Mouse (Mus musculus) lung, embryonic 15.5 days (tissue): ENCODE data around the gene Dpp4. TPM values are rescaled to one million over a fixed set of nuclear protein-coding genes. Genes with fewer than 3 reads are reported as not detected.

Source experiments
- ATAC-seq: fragments of 200-750 bp; cut with Nextera tagmentation; 2 replicates; pipeline ENCODE4 v1.8.0; 2017; ENCODE audit warnings: moderate number of reproducible peaks, borderline replicate concordance; ENCODE audit not compliant: low FRiP score, low TSS enrichment; ENCODE audit errors: extremely low read depth
- H3K27ac ChIP-seq: fragments of 300-500 bp; sonication (generic); 2 replicates; pipeline ENCODE4 v1.5.1; 2015; ENCODE audit warnings: moderate library complexity, mild to moderate bottlenecking, inconsistent platforms
- H3K27me3 ChIP-seq: fragments of 300-500 bp; sonication (generic); 2 replicates; pipeline ENCODE4 v1.6.1; 2015; ENCODE audit warnings: inconsistent platforms
- H3K36me3 ChIP-seq: fragments of 300-500 bp; sonication (generic); 2 replicates; pipeline ENCODE4 v1.6.1; 2015; ENCODE audit warnings: inconsistent platforms
- H3K4me1 ChIP-seq: fragments of 300-500 bp; sonication (generic); 2 replicates; pipeline ENCODE4 v1.6.1; 2015; ENCODE audit warnings: inconsistent platforms
- H3K4me2 ChIP-seq: fragments of 300-500 bp; sonication (generic); 2 replicates; pipeline ENCODE4 v1.6.1; 2015; ENCODE audit warnings: inconsistent platforms, mild to moderate bottlenecking, moderate library complexity
- H3K4me3 ChIP-seq: fragments of 300-500 bp; sonication (generic); 2 replicates; pipeline ENCODE4 v1.5.1; 2015; ENCODE audit warnings: mild to moderate bottlenecking, inconsistent platforms
- H3K9ac ChIP-seq: fragments of 300-500 bp; sonication (generic); 2 replicates; pipeline ENCODE4 v1.6.1; 2015; ENCODE audit warnings: inconsistent platforms
- H3K9me3 ChIP-seq: fragments of 300-500 bp; sonication (generic); 2 replicates; pipeline ENCODE4 v1.6.1; 2016; ENCODE audit warnings: inconsistent platforms
- WGBS: fragments of 180-500 bp; shearing (Covaris S2); methylation state at CpG from one replicate; pipeline ENCODE4 v1.1.7; 2015; 5-methylcytosine and 5-hydroxymethylcytosine counted together
- polyA plus RNA-seq: library from polyadenylated mRNA; unstranded; fragments of >200 nt; fragmentation: Nextera tagmentation; extraction: Ambion mirVana; gene quantifications from 2 replicates; pipeline ENCODE4 v1.2.1, GENCODE M21; 2015

The Dpp4 gene
- polyA plus RNA-seq, 1 experiment from 2014 or later, result 31.2 TPM

- Histone ChIP-seq H3K4me1 (peaks cover 6% of the 10 kb centered on the region; the same call in 1 of the 2 replicates), H3K27ac (no peak overlapping the region), H3K4me2 (no peak overlapping the region), H3K9me3 (no peaks in the 10 kb centered on the region), H3K4me3 (no peak overlapping the region), H3K27me3 (no peaks in the 10 kb centered on the region), H3K36me3 (no peaks in the 10 kb centered on the region), H3K9ac (no peak overlapping the region)
- WGBS, result 80% methylated on average over 6 of the region's 6 CpGs
- ATAC-seq, result no peak
Measured at GRCm38 (mm10) chr2:62401011-62401410, 11.0 kb downstream of the Dpp4 start.

GRCm38 (mm10) chr2:62399832-62400231, 12.2 kb downstream of the Dpp4 start:
- no peak for ATAC-seq
- WGBS, result 92% methylated on average over 2 of the region's 2 CpGs
- no peaks in the 10 kb centered on the region for H3K36me3 ChIP-seq

GRCm38 (mm10) chr2:62399361-62399760, 12.7 kb downstream of the Dpp4 start:
- no peak overlapping the region for H3K4me2 ChIP-seq
- H3K27me3 ChIP-seq, result no peaks in the 10 kb centered on the region
- no peaks in the 10 kb centered on the region for H3K9me3 ChIP-seq
- H3K9ac ChIP-seq, result no peak overlapping the region
- H3K4me3 ChIP-seq, result no peak overlapping the region
- H3K27ac ChIP-seq, result no peak overlapping the region
- peaks cover 6% of the 10 kb centered on the region; the same call in 1 of the 2 replicates for H3K4me1 ChIP-seq
- ATAC-seq, result no peak
- H3K36me3 ChIP-seq, result no peaks in the 10 kb centered on the region
- WGBS, result 67% methylated on average over 8 of the region's 8 CpGs

More at GRCm38 (mm10) chr2:62399832-62400231, 12.2 kb downstream of the Dpp4 start:
- Histone ChIP-seq H3K4me3 (no peak overlapping the region), H3K4me2 (no peak overlapping the region), H3K9me3 (no peaks in the 10 kb centered on the region), H3K27me3 (no peaks in the 10 kb centered on the region), H3K9ac (no peak overlapping the region), H3K4me1 (peaks cover 6% of the 10 kb centered on the region; the same call in 1 of the 2 replicates), H3K27ac (no peak overlapping the region)

DNA sequence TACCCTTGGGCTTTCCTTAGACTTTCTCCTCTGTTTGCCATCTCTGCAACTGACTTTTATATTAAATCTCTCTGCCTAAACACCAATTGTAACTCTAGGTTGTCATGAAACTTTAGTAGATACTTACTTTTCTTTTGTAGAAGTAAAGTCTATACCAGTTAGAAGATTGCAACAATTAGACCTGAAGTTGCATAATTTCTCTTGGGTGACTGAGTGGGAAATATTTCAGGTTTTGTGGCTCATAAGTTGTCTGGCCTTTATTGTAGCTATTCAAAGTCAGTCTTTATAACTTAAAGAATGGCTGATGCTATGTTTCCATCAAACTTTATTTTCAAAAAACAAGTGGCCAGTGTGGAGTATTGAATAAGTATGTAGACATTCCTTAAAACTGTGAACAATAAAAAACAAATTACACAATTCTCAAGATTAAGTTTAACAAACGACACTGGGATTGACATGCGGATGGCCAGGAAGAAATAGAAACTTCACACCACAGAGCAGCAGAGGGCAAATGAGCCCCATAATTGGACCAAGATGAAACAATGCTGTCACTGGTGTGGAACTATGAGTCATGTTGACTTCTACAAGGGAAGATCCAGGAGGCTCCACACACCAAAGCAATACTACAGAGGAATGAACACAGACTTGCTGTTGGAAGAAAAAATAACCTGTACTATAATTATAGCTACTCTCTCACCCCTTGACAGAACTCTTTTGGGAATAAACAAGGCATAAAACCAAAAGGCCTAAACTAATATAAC, 13.7 kb downstream of the Dpp4 start:
- ATAC-seq, result no peak
- Histone ChIP-seq H3K27me3 (no peaks in the 10 kb centered on the region), H3K9ac (no peak overlapping the region), H3K36me3 (no peaks in the 10 kb centered on the region), H3K4me3 (no peak overlapping the region), H3K4me1 (no peaks in the 10 kb centered on the region), H3K9me3 (no peaks in the 10 kb centered on the region), H3K4me2 (no peak overlapping the region), H3K27ac (no peak overlapping the region)
- 89% methylated on average over 2 of the region's 2 CpGs for WGBS

DNA sequence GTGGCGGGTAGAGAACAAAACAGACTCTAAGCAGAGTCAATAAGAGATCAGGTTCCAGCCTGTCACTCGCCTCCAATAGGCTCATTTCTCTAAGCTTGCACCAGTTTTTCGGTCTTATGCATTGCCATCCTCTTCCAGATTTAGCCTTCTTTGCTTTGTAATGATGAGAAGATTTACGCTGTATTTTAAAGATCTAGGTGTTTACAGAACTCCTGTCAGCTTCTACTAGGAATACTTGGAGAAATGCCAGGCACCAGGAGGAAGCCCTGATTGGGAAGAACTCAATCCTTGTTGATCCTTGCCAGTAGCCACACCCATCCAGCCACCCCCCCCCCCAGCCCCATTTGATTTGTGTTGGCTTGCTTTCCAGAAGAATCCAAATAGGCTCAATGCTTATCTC, 14.4 kb downstream of the Dpp4 start:
- Histone ChIP-seq H3K4me1 (no peaks in the 10 kb centered on the region), H3K9me3 (no peaks in the 10 kb centered on the region), H3K36me3 (no peaks in the 10 kb centered on the region), H3K4me3 (no peak overlapping the region), H3K9ac (no peak overlapping the region), H3K27ac (no peak overlapping the region), H3K27me3 (no peaks in the 10 kb centered on the region), H3K4me2 (no peak overlapping the region)
- 69% methylated on average over 4 of the region's 4 CpGs for WGBS
- no peak for ATAC-seq

GRCm38 (mm10) chr2:62396799-62397198, 15.2 kb downstream of the Dpp4 start:
- ATAC-seq, result no peak
- WGBS, result 41% methylated on average over 1 of the region's 1 CpGs
- Histone ChIP-seq H3K4me3 (no peak overlapping the region), H3K27ac (no peak overlapping the region), H3K4me1 (no peaks in the 10 kb centered on the region), H3K9ac (no peak overlapping the region), H3K36me3 (no peaks in the 10 kb centered on the region), H3K27me3 (no peaks in the 10 kb centered on the region), H3K9me3 (no peaks in the 10 kb centered on the region), H3K4me2 (no peak overlapping the region)

GRCm38 (mm10) chr2:62394800-62395199, 17.2 kb downstream of the Dpp4 start:
- Histone ChIP-seq H3K4me3 (no peak overlapping the region), H3K9me3 (no peaks in the 10 kb centered on the region), H3K4me2 (no peak overlapping the region), H3K27me3 (no peaks in the 10 kb centered on the region), H3K9ac (no peak overlapping the region), H3K36me3 (no peaks in the 10 kb centered on the region), H3K27ac (0 out of 2 replicates have a peak overlapping the region, but pooled peaks have one; percentile 10), H3K4me1 (no peaks in the 10 kb centered on the region)
- 77% methylated on average over 3 of the region's 3 CpGs for WGBS
- no peak for ATAC-seq

- H3K9me3 ChIP-seq, result no peaks in the 10 kb centered on the region
- H3K4me2 ChIP-seq, result no peak overlapping the region
- H3K27me3 ChIP-seq, result no peaks in the 10 kb centered on the region
- H3K4me1 ChIP-seq, result no peaks in the 10 kb centered on the region
- H3K36me3 ChIP-seq, result no peaks in the 10 kb centered on the region
- H3K9ac ChIP-seq, result no peak overlapping the region
- no peak overlapping the region for H3K4me3 ChIP-seq
- no peak for ATAC-seq
- WGBS, result 71% methylated on average over 3 of the region's 3 CpGs
- no peak overlapping the region for H3K27ac ChIP-seq
Measured at GRCm38 (mm10) chr2:62392098-62392497, 19.9 kb downstream of the Dpp4 start.

GRCm38 (mm10) chr2:62390961-62391461, 21.0 kb downstream of the Dpp4 start:
- no peak overlapping the region for H3K27ac ChIP-seq
- H3K9me3 ChIP-seq, result no peaks in the 10 kb centered on the region
- no peak overlapping the region for H3K9ac ChIP-seq
- no peak overlapping the region for H3K4me3 ChIP-seq
- no peaks in the 10 kb centered on the region for H3K27me3 ChIP-seq
- no peak for ATAC-seq
- H3K4me2 ChIP-seq, result no peak overlapping the region
- no peaks in the 10 kb centered on the region for H3K4me1 ChIP-seq
- WGBS, result 69% methylated on average over 12 of the region's 12 CpGs
- H3K36me3 ChIP-seq, result no peaks in the 10 kb centered on the region

DNA sequence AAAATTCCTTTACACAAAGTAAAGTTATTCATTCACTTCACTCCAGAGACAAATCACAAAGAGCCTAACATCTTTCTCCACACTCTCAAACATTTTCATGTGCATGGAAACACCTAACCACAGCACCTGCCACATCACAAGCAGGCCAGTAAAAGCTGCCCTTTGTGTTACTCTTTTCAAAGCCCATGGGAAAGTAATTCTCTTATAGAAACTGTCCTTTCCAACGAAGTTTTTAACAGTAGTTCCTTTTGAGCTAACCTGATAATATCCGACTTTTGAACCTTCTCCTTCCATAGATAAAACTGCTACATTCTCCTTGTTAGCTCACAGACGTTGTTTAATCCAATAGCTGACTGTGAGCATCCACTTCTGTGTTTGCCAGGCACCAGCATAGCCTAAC, 21.7 kb downstream of the Dpp4 start:
- Histone ChIP-seq H3K9me3 (no peaks in the 10 kb centered on the region), H3K4me2 (no peak overlapping the region), H3K4me1 (no peaks in the 10 kb centered on the region), H3K4me3 (no peak overlapping the region), H3K9ac (no peak overlapping the region), H3K36me3 (no peaks in the 10 kb centered on the region), H3K27ac (no peak overlapping the region), H3K27me3 (no peaks in the 10 kb centered on the region)
- no peak for ATAC-seq
- 40% methylated on average over 3 of the region's 3 CpGs for WGBS

DNA sequence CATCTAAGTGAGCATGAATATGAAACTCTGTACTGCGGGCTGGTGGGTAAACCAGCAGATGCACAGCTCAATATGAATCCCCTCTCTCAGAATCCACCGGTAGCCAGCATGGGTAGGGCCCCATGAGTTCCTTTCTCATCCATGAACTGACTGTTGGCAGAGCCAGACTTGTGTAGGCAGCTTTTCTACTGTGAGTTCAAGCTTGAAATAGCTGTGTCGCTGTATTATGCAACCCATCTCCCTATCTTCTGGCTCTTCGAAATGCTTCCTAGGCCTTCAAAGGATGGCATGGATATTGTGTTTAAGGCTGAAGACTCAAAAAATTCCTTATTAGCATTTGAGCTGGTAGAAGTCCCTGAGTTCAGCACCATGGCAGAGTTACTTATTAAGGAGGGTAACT, 23.2 kb downstream of the Dpp4 start:
- Histone ChIP-seq H3K36me3 (no peaks in the 10 kb centered on the region), H3K9me3 (no peaks in the 10 kb centered on the region), H3K9ac (no peak overlapping the region), H3K4me3 (no peak overlapping the region), H3K4me1 (no peaks in the 10 kb centered on the region), H3K27me3 (no peaks in the 10 kb centered on the region), H3K27ac (no peak overlapping the region), H3K4me2 (no peak overlapping the region)
- 93% methylated on average over 4 of the region's 4 CpGs for WGBS
- ATAC-seq, result no peak

DNA sequence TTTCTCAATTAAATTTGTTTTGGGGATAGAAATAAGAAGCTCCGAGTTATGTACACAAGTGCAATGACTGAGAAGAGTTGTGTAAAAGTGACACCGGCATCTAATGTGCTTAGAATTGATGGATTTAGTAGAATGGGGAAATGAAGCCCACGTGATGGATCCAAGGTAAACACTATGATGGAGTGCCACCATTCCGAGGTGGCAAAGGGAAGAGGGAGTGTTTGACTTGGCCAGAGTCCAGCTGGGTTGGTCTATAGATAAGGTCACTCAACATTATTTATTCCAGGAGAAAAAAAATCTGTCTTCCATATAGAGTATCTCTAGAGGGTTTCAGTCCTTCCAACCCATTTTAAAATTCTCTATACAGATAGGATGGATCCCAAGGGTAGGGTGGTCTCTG, 28.8 kb downstream of the Dpp4 start:
- H3K27me3 ChIP-seq, result no peaks in the 10 kb centered on the region
- H3K36me3 ChIP-seq, result no peaks in the 10 kb centered on the region
- ATAC-seq, result peak; percentile 85
- H3K9me3 ChIP-seq, result no peaks in the 10 kb centered on the region
- WGBS, result 20% methylated on average over 4 of the region's 4 CpGs
- H3K4me2 ChIP-seq, result no peak overlapping the region
- 0 out of 2 replicates have a peak overlapping the region, but pooled peaks have one; percentile 9 for H3K27ac ChIP-seq
- H3K4me1 ChIP-seq, result no peaks in the 10 kb centered on the region
- H3K9ac ChIP-seq, result no peak overlapping the region
- no peak overlapping the region for H3K4me3 ChIP-seq
